Mouse (Mus musculus) liver, embryonic 14.5 days (tissue): ENCODE measurements around the gene Krtap10-10.

Experiments used
- CTCF ChIP-seq: IDR thresholded peaks from 2 replicates; pipeline ENCODE4 v1.5.1; 2016; ENCODE audit warnings: antibody characterized with exemption, low read depth, control low read depth
- EP300 ChIP-seq: IDR thresholded peaks from 2 replicates; pipeline ENCODE4 v1.6.1; 2016; ENCODE audit warnings: antibody characterized with exemption, low read depth

DNA sequence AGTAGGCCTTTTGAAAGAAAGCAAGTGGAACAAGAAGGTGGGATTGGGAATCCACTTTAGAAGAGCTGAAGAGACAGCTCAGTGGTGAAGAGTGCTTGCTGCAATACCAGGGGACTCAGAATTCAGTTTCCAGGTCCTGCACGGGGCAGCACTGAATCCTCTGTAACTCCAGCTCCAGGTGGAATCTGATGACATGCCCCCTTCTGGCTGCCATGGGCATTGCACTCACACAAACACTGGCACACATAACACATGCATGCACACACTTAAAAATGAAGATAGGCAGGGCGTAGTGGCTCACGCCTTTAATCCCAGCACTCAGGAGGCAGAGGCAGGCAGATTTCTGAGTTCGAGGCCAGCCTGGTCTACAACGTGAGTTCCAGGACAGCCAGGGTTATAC is 46.8 kb downstream of the Krtap10-10 start:
- TF ChIP-seq CTCF (peak; percentile 50; the same call in 1 of the 2 replicates), EP300 (no peak)
